Mouse (Mus musculus): ENCODE data around the gene Furin.

GRCm38 (mm10) chr7:80357156-80357555, 48.1 kb downstream of the Furin start:
- TF ChIP-seq POLR2A (IDR thresholded peaks at IDR 0.05; ENCODE audit: low read depth, low read length) = no peak
- no peak for TF ChIP-seq CTCF (IDR thresholded peaks at IDR 0.05; ENCODE audit: extremely low read depth, insufficient read depth, insufficient read length, insufficient replicate concordance)
